Mouse (Mus musculus): ENCODE data around the gene Asah2. TPM values are rescaled to one million over a fixed set of nuclear protein-coding genes. Genes with fewer than 3 reads are reported as not detected.

Asah2 gene
- polyA plus RNA-seq, 1 experiment from 2014 or later = 3.1 TPM

- H3K4me2 ChIP-seq = no peak overlapping the region
- no peak overlapping the region for H3K9ac ChIP-seq (ENCODE audit: low read depth, low read length)
- no peak overlapping the region for H3K4me3 ChIP-seq (ENCODE audit: low read depth, low read length)
- H3K27me3 ChIP-seq (ENCODE audit: control insufficient read depth, insufficient read depth, low read length) = no peaks in the 10 kb centered on the region
- no peaks in the 10 kb centered on the region for H3K36me3 ChIP-seq (ENCODE audit: control insufficient read depth, insufficient read depth, low read length)
- no peak overlapping the region for H3K27ac ChIP-seq (ENCODE audit: low read depth, low read length)
- no peak for ATAC-seq (replicated peaks; ENCODE audit: insufficient number of reproducible peaks, low FRiP score, low TSS enrichment)
- H3K9me3 ChIP-seq (replicated peaks; ENCODE audit: control insufficient read depth, low read length) = no peaks in the 10 kb centered on the region
- 32% methylated on average over 1 of the region's 1 CpGs for WGBS (ENCODE audit: insufficient replicate concordance)
- no peaks in the 10 kb centered on the region for H3K4me1 ChIP-seq (ENCODE audit: control insufficient read depth, insufficient read depth, low read length)
Observed at GRCm38 (mm10) chr19:32055725-32056124, 52.3 kb downstream of the Asah2 start.

- no peaks in the 10 kb centered on the region for H3K36me3 ChIP-seq (ENCODE audit: control insufficient read depth, insufficient read depth, low read length)
- no peak for ATAC-seq (replicated peaks; ENCODE audit: insufficient number of reproducible peaks, low FRiP score, low TSS enrichment)
- H3K4me2 ChIP-seq = no peak overlapping the region
- H3K9ac ChIP-seq (ENCODE audit: low read depth, low read length) = no peak overlapping the region
- H3K9me3 ChIP-seq (replicated peaks; ENCODE audit: control insufficient read depth, low read length) = no peaks in the 10 kb centered on the region
- no peaks in the 10 kb centered on the region for H3K27me3 ChIP-seq (ENCODE audit: control insufficient read depth, insufficient read depth, low read length)
- no peaks in the 10 kb centered on the region for H3K4me1 ChIP-seq (ENCODE audit: control insufficient read depth, insufficient read depth, low read length)
- H3K27ac ChIP-seq (ENCODE audit: low read depth, low read length) = no peak overlapping the region
- 90% methylated on average over 2 of the region's 2 CpGs for WGBS (ENCODE audit: insufficient replicate concordance)
- H3K4me3 ChIP-seq (ENCODE audit: low read depth, low read length) = no peak overlapping the region
Observed at GRCm38 (mm10) chr19:32051251-32051650, 56.8 kb downstream of the Asah2 start.

GRCm38 (mm10) chr19:32032881-32033280 lies 75.1 kb downstream of the Asah2 start:
- no peak for ATAC-seq (replicated peaks; ENCODE audit: insufficient number of reproducible peaks, low FRiP score, low TSS enrichment)
- 71% methylated on average over 4 of the region's 4 CpGs for WGBS (ENCODE audit: insufficient replicate concordance)
- H3K4me2 ChIP-seq = no peak overlapping the region
- no peaks in the 10 kb centered on the region for H3K4me1 ChIP-seq (ENCODE audit: control insufficient read depth, insufficient read depth, low read length)
- no peaks in the 10 kb centered on the region for H3K36me3 ChIP-seq (ENCODE audit: control insufficient read depth, insufficient read depth, low read length)
- H3K27me3 ChIP-seq (ENCODE audit: control insufficient read depth, insufficient read depth, low read length) = no peaks in the 10 kb centered on the region
- H3K4me3 ChIP-seq (ENCODE audit: low read depth, low read length) = no peak overlapping the region
- H3K9me3 ChIP-seq (replicated peaks; ENCODE audit: control insufficient read depth, low read length) = no peaks in the 10 kb centered on the region
- no peak overlapping the region for H3K9ac ChIP-seq (ENCODE audit: low read depth, low read length)
- no peak overlapping the region for H3K27ac ChIP-seq (ENCODE audit: low read depth, low read length)

- Histone ChIP-seq H3K9ac (ENCODE audit: low read depth, low read length) (no peak overlapping the region), H3K9me3 (replicated peaks; ENCODE audit: control insufficient read depth, low read length) (no peaks in the 10 kb centered on the region), H3K27ac (ENCODE audit: low read depth, low read length) (no peak overlapping the region), H3K36me3 (ENCODE audit: control insufficient read depth, insufficient read depth, low read length) (no peaks in the 10 kb centered on the region), H3K4me2 (no peak overlapping the region), H3K4me1 (ENCODE audit: control insufficient read depth, insufficient read depth, low read length) (no peaks in the 10 kb centered on the region), H3K27me3 (ENCODE audit: control insufficient read depth, insufficient read depth, low read length) (no peaks in the 10 kb centered on the region), H3K4me3 (ENCODE audit: low read depth, low read length) (no peak overlapping the region)
- WGBS (ENCODE audit: insufficient replicate concordance) = 8% methylated on average over 1 of the region's 1 CpGs
- ATAC-seq (replicated peaks; ENCODE audit: insufficient number of reproducible peaks, low FRiP score, low TSS enrichment) = no peak
Observed at GRCm38 (mm10) chr19:32030430-32030829, 77.6 kb downstream of the Asah2 start.

- no peak overlapping the region for H3K4me3 ChIP-seq (ENCODE audit: low read depth, low read length)
- H3K9ac ChIP-seq (ENCODE audit: low read depth, low read length) = no peak overlapping the region
- no peaks in the 10 kb centered on the region for H3K27me3 ChIP-seq (ENCODE audit: control insufficient read depth, insufficient read depth, low read length)
- no peaks in the 10 kb centered on the region; the same call in 1 of the 2 replicates for H3K4me1 ChIP-seq (ENCODE audit: control insufficient read depth, insufficient read depth, low read length)
- WGBS (ENCODE audit: insufficient replicate concordance) = 84% methylated on average over 3 of the region's 3 CpGs
- peaks cover 4% of the 10 kb centered on the region for H3K36me3 ChIP-seq (ENCODE audit: control insufficient read depth, insufficient read depth, low read length)
- no peak overlapping the region for H3K27ac ChIP-seq (ENCODE audit: low read depth, low read length)
- no peak overlapping the region for H3K4me2 ChIP-seq
- no peaks in the 10 kb centered on the region for H3K9me3 ChIP-seq (replicated peaks; ENCODE audit: control insufficient read depth, low read length)
- ATAC-seq (replicated peaks; ENCODE audit: insufficient number of reproducible peaks, low FRiP score, low TSS enrichment) = no peak
Observed at GRCm38 (mm10) chr19:32025443-32025842, 82.6 kb downstream of the Asah2 start.

- Histone ChIP-seq H3K4me3 (ENCODE audit: low read depth, low read length) (no peak overlapping the region), H3K27me3 (ENCODE audit: control insufficient read depth, insufficient read depth, low read length) (no peaks in the 10 kb centered on the region), H3K36me3 (ENCODE audit: control insufficient read depth, insufficient read depth, low read length) (peaks cover 4% of the 10 kb centered on the region), H3K27ac (ENCODE audit: low read depth, low read length) (no peak overlapping the region), H3K9ac (ENCODE audit: low read depth, low read length) (no peak overlapping the region), H3K9me3 (replicated peaks; ENCODE audit: control insufficient read depth, low read length) (no peaks in the 10 kb centered on the region), H3K4me1 (ENCODE audit: control insufficient read depth, insufficient read depth, low read length) (peaks cover 13% of the 10 kb centered on the region), H3K4me2 (0 out of 2 replicates have a peak overlapping the region, but pooled peaks have one; percentile 9)
- peak; percentile 49; the same call in 1 of the 2 replicates for ATAC-seq (replicated peaks; ENCODE audit: insufficient number of reproducible peaks, low FRiP score, low TSS enrichment)
- WGBS (ENCODE audit: insufficient replicate concordance) = 13% methylated on average over 8 of the region's 8 CpGs
Observed at GRCm38 (mm10) chr19:32019722-32020121, 88.3 kb downstream of the Asah2 start.

- Histone ChIP-seq H3K4me3 (ENCODE audit: low read depth, low read length) (no peak overlapping the region), H3K9ac (ENCODE audit: low read depth, low read length) (no peak overlapping the region), H3K4me2 (no peak overlapping the region), H3K9me3 (replicated peaks; ENCODE audit: control insufficient read depth, low read length) (no peaks in the 10 kb centered on the region), H3K27ac (ENCODE audit: low read depth, low read length) (peak overlapping the region; percentile 55), H3K27me3 (ENCODE audit: control insufficient read depth, insufficient read depth, low read length) (no peaks in the 10 kb centered on the region), H3K36me3 (ENCODE audit: control insufficient read depth, insufficient read depth, low read length) (peaks cover 4% of the 10 kb centered on the region), H3K4me1 (ENCODE audit: control insufficient read depth, insufficient read depth, low read length) (peaks cover 13% of the 10 kb centered on the region)
- ATAC-seq (replicated peaks; ENCODE audit: insufficient number of reproducible peaks, low FRiP score, low TSS enrichment) = no peak
- 45% methylated on average over 7 of the region's 7 CpGs for WGBS (ENCODE audit: insufficient replicate concordance)
Observed at GRCm38 (mm10) chr19:32018585-32018984, 89.4 kb downstream of the Asah2 start.

GRCm38 (mm10) chr19:32018053-32018452 lies 90.0 kb downstream of the Asah2 start:
- ATAC-seq (replicated peaks; ENCODE audit: insufficient number of reproducible peaks, low FRiP score, low TSS enrichment) = no peak
- Histone ChIP-seq H3K4me3 (ENCODE audit: low read depth, low read length) (no peak overlapping the region), H3K27me3 (ENCODE audit: control insufficient read depth, insufficient read depth, low read length) (no peaks in the 10 kb centered on the region), H3K4me1 (ENCODE audit: control insufficient read depth, insufficient read depth, low read length) (peaks cover 13% of the 10 kb centered on the region), H3K9ac (ENCODE audit: low read depth, low read length) (no peak overlapping the region), H3K4me2 (no peak overlapping the region), H3K36me3 (ENCODE audit: control insufficient read depth, insufficient read depth, low read length) (peaks cover 4% of the 10 kb centered on the region), H3K9me3 (replicated peaks; ENCODE audit: control insufficient read depth, low read length) (no peaks in the 10 kb centered on the region), H3K27ac (ENCODE audit: low read depth, low read length) (0 out of 2 replicates have a peak overlapping the region, but pooled peaks have one; percentile 29)
- WGBS (ENCODE audit: insufficient replicate concordance) = 83% methylated on average over 5 of the region's 5 CpGs

- no peak overlapping the region for H3K4me3 ChIP-seq (ENCODE audit: low read depth, low read length)
- 40% methylated on average over 5 of the region's 5 CpGs for WGBS (ENCODE audit: insufficient replicate concordance)
- no peak overlapping the region for H3K9ac ChIP-seq (ENCODE audit: low read depth, low read length)
- no peaks in the 10 kb centered on the region for H3K27me3 ChIP-seq (ENCODE audit: control insufficient read depth, insufficient read depth, low read length)
- ATAC-seq (replicated peaks; ENCODE audit: insufficient number of reproducible peaks, low FRiP score, low TSS enrichment) = no peak
- no peaks in the 10 kb centered on the region for H3K9me3 ChIP-seq (replicated peaks; ENCODE audit: control insufficient read depth, low read length)
- H3K36me3 ChIP-seq (ENCODE audit: control insufficient read depth, insufficient read depth, low read length) = no peaks in the 10 kb centered on the region
- H3K4me1 ChIP-seq (ENCODE audit: control insufficient read depth, insufficient read depth, low read length) = no peaks in the 10 kb centered on the region
- no peak overlapping the region for H3K4me2 ChIP-seq
- no peak overlapping the region for H3K27ac ChIP-seq (ENCODE audit: low read depth, low read length)
Observed at GRCm38 (mm10) chr19:32002623-32003022, 105.4 kb downstream of the Asah2 start.

All from heart, embryonic 11.5 days (tissue).